Mouse (Mus musculus) ZHBTc4 (cell line): ENCODE measurements around the gene Pfdn4.

Experiments used
- DNase-seq: peaks from one replicate; pipeline ENCODE4 v3.0.0-alpha.2; 2011; ENCODE audit warnings: low read depth, low spot score

Pfdn4 gene

GRCm38 (mm10) chr2:170548046-170548445 is 51.8 kb downstream of the Pfdn4 start:
- DNase-seq, result no peak

GRCm38 (mm10) chr2:170549146-170549545 is 52.9 kb downstream of the Pfdn4 start:
- DNase-seq, result no peak

- no peak for DNase-seq
These were observed 54.0 kb downstream of the Pfdn4 start for GRCm38 (mm10) chr2:170550240-170550639.

GRCm38 (mm10) chr2:170552088-170552487 is 55.9 kb downstream of the Pfdn4 start:
- no peak for DNase-seq

GRCm38 (mm10) chr2:170563956-170564855 is 68.0 kb downstream of the Pfdn4 start:
- no peak for DNase-seq

- DNase-seq, result no peak
These were observed 68.8 kb downstream of the Pfdn4 start for GRCm38 (mm10) chr2:170564995-170565394.
